Mouse (Mus musculus) kidney, adult 2 months (tissue): ENCODE data around the gene Chrm1.
"Not testable (repeated sequence)": the region's sequence is repeated elsewhere in the genome, so short reads cannot be mapped to it uniquely, and the experiment has no call there.

Source experiments
- CTCF ChIP-seq: fragments of 200-500 bp; conservative IDR thresholded peaks from 2 replicates; pipeline ENCODE4 v1.5.1; 2011; ENCODE audit warnings: low read depth, mild to moderate bottlenecking, control low read depth, low read length, moderate library complexity, mixed read lengths; ENCODE audit not compliant: insufficient read depth, insufficient read length
- POLR2A ChIP-seq: fragments of 200-500 bp; IDR thresholded peaks from one replicate; pipeline ENCODE4 v1.6.1; 2011; ENCODE audit warnings: low read depth, low read length, control low read depth

- TF ChIP-seq CTCF, POLR2A: not testable (repeated sequence)
Measured at GRCm38 (mm10) chr19:8719037-8719436, 55.4 kb downstream of the Chrm1 start.
